Mouse (Mus musculus) lung, embryonic 16.5 days (tissue): ENCODE measurements around the gene Lce1c. TPM values are rescaled to one million over a fixed set of nuclear protein-coding genes. Genes with fewer than 3 reads are reported as not detected.
"Not testable (repeated sequence)": the region's sequence is repeated elsewhere in the genome, so short reads cannot be mapped to it uniquely, and the experiment has no call there.

Experiments
- ATAC-seq: fragments of 200-750 bp; cut with Nextera tagmentation; 2 replicates; pipeline ENCODE4 v1.8.0; 2017; ENCODE audit warnings: low read depth, mild to moderate bottlenecking, moderate library complexity
- H3K27ac ChIP-seq: fragments of 300-500 bp; sonication (generic); 2 replicates; pipeline ENCODE4 v1.5.1; 2014; ENCODE audit warnings: mild to moderate bottlenecking, control low read depth, low read length
- H3K27me3 ChIP-seq: fragments of 300-500 bp; sonication (generic); 2 replicates; pipeline ENCODE4 v1.6.1; 2014; ENCODE audit warnings: low read depth, low read length, mixed read lengths; ENCODE audit not compliant: control insufficient read depth, insufficient read depth
- H3K36me3 ChIP-seq: fragments of 300-500 bp; sonication (generic); 2 replicates; pipeline ENCODE4 v1.6.1; 2014; ENCODE audit warnings: low read length; ENCODE audit not compliant: control insufficient read depth, insufficient read depth
- H3K4me1 ChIP-seq: fragments of 300-500 bp; sonication (generic); replicated peaks from 2 replicates; pipeline ENCODE4 v1.6.1; 2014; ENCODE audit warnings: low read length, mixed read lengths; ENCODE audit not compliant: control insufficient read depth, insufficient read depth
- H3K4me2 ChIP-seq: fragments of 300-500 bp; sonication (generic); 2 replicates; pipeline ENCODE4 v1.6.1; 2014; ENCODE audit warnings: low read depth, low read length, control low read depth
- H3K4me3 ChIP-seq: fragments of 300-500 bp; sonication (generic); 2 replicates; pipeline ENCODE4 v1.5.1; 2014; ENCODE audit warnings: mild to moderate bottlenecking, low read length, control low read depth
- H3K9ac ChIP-seq: fragments of 300-500 bp; sonication (generic); 2 replicates; pipeline ENCODE4 v1.6.1; 2014; ENCODE audit warnings: low read length, control low read depth
- H3K9me3 ChIP-seq: fragments of 300-500 bp; sonication (generic); 2 replicates; pipeline ENCODE4 v1.6.1; 2016; ENCODE audit warnings: low read length; ENCODE audit not compliant: control insufficient read depth
- WGBS: fragments of 180-500 bp; shearing (Covaris S2); extraction: QIAGEN DNeasy Blood & Tissue Kit; methylation state at CpG from one replicate; pipeline ENCODE4 v1.1.7; 2014; 5-methylcytosine and 5-hydroxymethylcytosine counted together
- polyA plus RNA-seq: library from polyadenylated mRNA; unstranded; fragments of >200 nt; fragmentation: Nextera tagmentation; extraction: Ambion mirVana; gene quantifications from 2 replicates; pipeline ENCODE4 v1.2.1, GENCODE M21; 2015

Lce1c gene
- not detected in 2 replicates for polyA plus RNA-seq

GRCm38 (mm10) chr3:92678947-92679346 is at the start of gene Lce1c:
Lce1c (plus strand) TSS chr3:92679247.
- Histone ChIP-seq H3K36me3 (no peaks in the 10 kb centered on the region), H3K4me2 (no peak within 1 kb of the TSS), H3K27ac (no peak within 1 kb of the TSS), H3K4me1 (no peaks in the 10 kb centered on the region), H3K27me3 (no peaks in the 10 kb centered on the region), H3K4me3 (no peak within 1 kb of the TSS), H3K9me3 (no peaks in the 10 kb centered on the region), H3K9ac (no peak within 1 kb of the TSS)
- ATAC-seq, result no peak
- WGBS, result 77% methylated on average over 4 of the region's 4 CpGs

DNA sequence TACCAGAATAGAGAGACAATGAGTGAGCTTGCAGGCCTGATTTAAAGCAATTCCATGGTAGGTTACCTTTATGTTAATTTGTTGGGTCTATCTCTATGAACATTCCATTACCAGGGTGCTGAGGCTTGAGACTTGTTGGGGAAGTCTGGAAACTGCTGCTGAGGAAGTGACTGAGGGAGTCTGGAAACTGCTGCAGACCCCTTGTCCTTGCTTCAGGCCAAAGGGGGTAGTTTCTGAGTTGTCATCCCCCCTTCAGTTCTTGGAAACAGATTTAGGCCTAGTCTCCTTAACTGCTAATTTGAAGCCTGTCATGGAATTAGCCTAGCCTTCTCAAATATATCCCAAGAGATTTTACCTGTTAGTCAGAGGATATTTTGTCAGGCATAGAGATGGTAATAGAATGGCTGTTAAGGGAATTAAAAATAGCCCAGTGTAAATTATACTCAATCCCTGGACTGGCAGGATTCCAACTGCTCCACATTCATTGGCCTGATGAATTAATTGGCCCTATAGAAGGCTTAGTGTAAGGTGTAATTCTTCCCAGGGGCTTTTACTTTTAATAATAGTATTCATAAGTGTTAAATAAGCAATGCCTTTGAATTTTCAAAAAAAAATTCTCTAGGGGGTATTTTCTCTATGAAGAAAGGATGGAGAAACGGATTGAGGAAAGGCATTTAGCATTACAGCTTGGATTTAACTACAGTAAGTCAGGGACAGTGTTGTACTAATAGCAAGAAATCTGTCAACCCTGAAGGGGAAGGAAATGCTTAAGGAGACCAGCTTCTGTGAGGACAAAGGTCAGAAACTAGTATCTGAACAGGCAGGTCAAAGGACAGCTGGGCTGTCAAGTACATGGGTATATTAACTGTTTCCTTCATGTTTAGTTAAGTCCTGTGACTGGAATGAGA is 41.0 kb upstream of the Lce1c start:
- WGBS, result 56% methylated on average over 1 of the region's 1 CpGs
- Histone ChIP-seq H3K4me1 (no peaks in the 10 kb centered on the region), H3K4me3 (no peak overlapping the region), H3K27ac (no peak overlapping the region), H3K27me3 (no peaks in the 10 kb centered on the region), H3K9me3 (no peaks in the 10 kb centered on the region), H3K4me2 (no peak overlapping the region), H3K9ac (no peak overlapping the region), H3K36me3 (no peaks in the 10 kb centered on the region)
- ATAC-seq, result no peak

- H3K9ac ChIP-seq, result no peak overlapping the region
- H3K27ac ChIP-seq, result no peak overlapping the region
- no peaks in the 10 kb centered on the region for H3K36me3 ChIP-seq
- no peak overlapping the region for H3K4me3 ChIP-seq
- H3K27me3 ChIP-seq, result no peaks in the 10 kb centered on the region
- 66% methylated on average over 3 of the region's 3 CpGs for WGBS
- no peak overlapping the region for H3K4me2 ChIP-seq
- H3K4me1 ChIP-seq, result no peaks in the 10 kb centered on the region
- H3K9me3 ChIP-seq, result no peaks in the 10 kb centered on the region
- no peak for ATAC-seq
These were observed 40.4 kb upstream of the Lce1c start for GRCm38 (mm10) chr3:92638653-92638991.

DNA sequence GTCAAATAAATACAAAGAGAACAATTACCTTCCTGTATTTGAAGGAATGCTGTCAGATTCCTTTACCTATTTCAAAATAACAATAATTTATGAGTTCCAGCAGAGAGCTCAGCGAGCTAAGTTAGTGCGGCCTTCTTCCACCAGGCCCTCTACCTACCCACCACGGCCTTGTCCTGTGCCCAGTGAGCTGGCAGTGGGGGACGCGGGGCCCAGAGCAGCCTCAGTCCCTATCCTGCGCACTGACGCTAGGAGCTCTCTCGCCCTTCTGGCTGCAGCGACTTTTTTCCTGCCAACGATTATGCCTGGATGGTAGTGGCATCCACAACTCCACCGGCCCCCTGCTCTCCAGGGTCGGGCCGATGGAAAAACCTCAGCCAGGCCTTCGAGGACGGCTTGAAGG is 39.2 kb upstream of the Lce1c start:
- ATAC-seq, result no peak
- H3K9ac ChIP-seq, result no peak overlapping the region
- no peaks in the 10 kb centered on the region for H3K27me3 ChIP-seq
- no peak overlapping the region for H3K4me2 ChIP-seq
- no peak overlapping the region for H3K4me3 ChIP-seq
- no peaks in the 10 kb centered on the region for H3K4me1 ChIP-seq
- H3K9me3 ChIP-seq, result no peaks in the 10 kb centered on the region
- no peak overlapping the region for H3K27ac ChIP-seq
- WGBS, result 89% methylated on average over 15 of the region's 15 CpGs
- H3K36me3 ChIP-seq, result no peaks in the 10 kb centered on the region

GRCm38 (mm10) chr3:92648207-92648606 is 30.8 kb upstream of the Lce1c start, which contains the start of gene Lce1a1:
Lce1a1 (minus strand) TSS chr3:92648307.
- no peak for ATAC-seq
- 73% methylated on average over 1 of the region's 1 CpGs for WGBS

DNA sequence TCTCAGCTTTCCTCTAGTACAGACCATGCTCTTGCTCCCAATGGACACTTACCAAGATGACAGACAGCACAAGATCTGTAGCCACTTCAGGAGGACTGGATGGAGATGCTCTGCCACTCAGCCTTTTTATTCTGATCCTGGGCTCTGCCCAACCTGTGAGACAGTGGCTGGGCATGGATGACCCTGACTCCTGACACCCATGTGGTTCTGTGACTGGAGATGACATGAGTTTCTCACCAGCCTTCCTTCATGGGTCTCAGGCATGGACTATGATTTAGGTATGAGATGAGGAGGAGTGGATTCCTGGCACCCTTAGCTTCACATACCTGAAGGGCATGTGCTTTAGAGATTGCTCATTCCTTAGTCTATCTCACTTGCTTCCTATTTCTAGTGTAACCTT is 22.2 kb upstream of the Lce1c start, which contains the start of gene Lce1b:
TSS of gene Lce1b (minus strand) at position 101 of the 400 bp plus-strand sequence.
- Histone ChIP-seq H3K4me1 (no peaks in the 10 kb centered on the region), H3K27me3 (no peaks in the 10 kb centered on the region), H3K9ac (no peak within 1 kb of the TSS), H3K27ac (no peak within 1 kb of the TSS), H3K4me2 (no peak within 1 kb of the TSS), H3K4me3 (no peak within 1 kb of the TSS), H3K36me3 (no peaks in the 10 kb centered on the region), H3K9me3 (no peaks in the 10 kb centered on the region)
- no peak for ATAC-seq

More at GRCm38 (mm10) chr3:92648207-92648606, 30.8 kb upstream of the Lce1c start, which contains the start of gene Lce1a1:
- Histone ChIP-seq H3K9me3 (no peaks in the 10 kb centered on the region), H3K9ac (no peak within 1 kb of the TSS), H3K4me3 (no peak within 1 kb of the TSS), H3K27ac (no peak within 1 kb of the TSS), H3K4me1 (no peaks in the 10 kb centered on the region), H3K4me2 (no peak within 1 kb of the TSS), H3K27me3 (no peaks in the 10 kb centered on the region), H3K36me3 (no peaks in the 10 kb centered on the region)

- no peak for ATAC-seq
- no peaks in the 10 kb centered on the region for H3K36me3 ChIP-seq
- no peaks in the 10 kb centered on the region for H3K4me1 ChIP-seq
- no peaks in the 10 kb centered on the region for H3K9me3 ChIP-seq
- no peak within 1 kb of the TSS for H3K4me2 ChIP-seq
- no peaks in the 10 kb centered on the region for H3K27me3 ChIP-seq
- no peak within 1 kb of the TSS for H3K27ac ChIP-seq
- H3K4me3 ChIP-seq, result no peak within 1 kb of the TSS
- H3K9ac ChIP-seq, result no peak within 1 kb of the TSS
These were observed 8.8 kb upstream of the Lce1c start, which contains the start of gene Lce1a2 for GRCm38 (mm10) chr3:92670215-92670614. Lce1a2 (minus strand) TSS chr3:92670315.

DNA sequence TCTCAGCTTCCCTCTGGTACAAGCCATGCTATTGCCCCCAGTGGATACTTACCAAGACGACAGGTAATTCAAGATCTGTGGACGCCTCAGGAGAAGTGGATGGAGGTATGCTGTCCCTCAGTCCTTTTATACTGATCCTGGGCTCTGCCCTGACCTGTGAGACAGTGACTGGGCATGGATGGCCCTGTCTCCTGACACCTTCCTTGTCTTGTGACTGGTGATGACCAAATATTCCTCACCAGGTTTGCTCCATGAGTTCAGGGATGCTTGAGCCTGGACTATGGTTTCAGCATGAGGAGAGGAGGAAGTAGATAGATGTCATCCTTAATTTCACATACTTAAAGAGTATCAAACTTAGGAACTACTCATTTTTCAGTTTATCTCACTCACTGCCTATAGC is 8.1 kb downstream of the Lce1c start, which contains the start of gene Lce1d:
TSS of gene Lce1d (minus strand) at position 101 of the 400 bp plus-strand sequence.
- no peak within 1 kb of the TSS for H3K9ac ChIP-seq
- no peaks in the 10 kb centered on the region for H3K4me1 ChIP-seq
- H3K27me3 ChIP-seq, result no peaks in the 10 kb centered on the region
- 42% methylated on average over 2 of the region's 2 CpGs for WGBS
- no peak within 1 kb of the TSS for H3K4me3 ChIP-seq
- ATAC-seq, result no peak
- H3K9me3 ChIP-seq, result no peaks in the 10 kb centered on the region
- no peak within 1 kb of the TSS for H3K27ac ChIP-seq
- H3K36me3 ChIP-seq, result no peaks in the 10 kb centered on the region
- no peak within 1 kb of the TSS for H3K4me2 ChIP-seq

DNA sequence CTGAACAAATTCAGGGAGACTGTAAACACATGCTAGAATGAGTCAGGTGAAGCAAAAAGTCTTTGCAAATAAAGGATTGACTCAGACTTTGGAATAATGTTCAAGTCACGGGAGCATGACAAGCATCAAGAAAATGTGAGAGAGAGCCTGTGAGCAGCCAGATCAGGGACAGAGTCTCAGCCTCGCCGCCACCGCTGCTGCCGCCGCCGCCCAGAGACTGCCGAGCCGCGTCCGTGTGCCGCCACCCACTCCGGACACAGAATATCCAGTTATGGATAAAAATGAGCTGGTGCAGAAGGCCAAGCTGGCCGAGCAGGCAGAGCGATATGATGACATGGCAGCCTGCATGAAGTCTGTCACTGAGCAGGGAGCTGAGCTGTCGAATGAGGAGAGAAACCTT is 10.1 kb downstream of the Lce1c start:
- ATAC-seq, H3K36me3 ChIP-seq, H3K4me2 ChIP-seq, H3K27ac ChIP-seq, H3K4me1 ChIP-seq, H3K9me3 ChIP-seq, H3K9ac ChIP-seq, H3K4me3 ChIP-seq, H3K27me3 ChIP-seq: not testable (repeated sequence)
- WGBS, result 59% methylated on average over 16 of the region's 16 CpGs
